Mouse (Mus musculus) neutrophil, adult 5-6 weeks (primary cell): ENCODE data around the gene Foxo6. TPM values are rescaled to one million over a fixed set of nuclear protein-coding genes. Genes with fewer than 3 reads are reported as not detected.

Source experiments
- ATAC-seq: fragments of 151-379, 151-347 bp; 2 replicates; pipeline ENCODE4 v1.8.0; 2017; ENCODE audit warnings: mild to moderate bottlenecking, moderate TSS enrichment; ENCODE audit not compliant: insufficient number of reproducible peaks, poor library complexity, low FRiP score, severe bottlenecking; ENCODE audit errors: extremely low read depth
- total RNA-seq: library from RNA; stranded (forward); fragments of 200-1000 nt; gene quantifications from 2 replicates; pipeline ENCODE4 v1.2.3, GENCODE M21; 2017

Gene Foxo6
- not detected in 2 replicates for total RNA-seq

GRCm38 (mm10) chr4:120287290-120288111, at the start of gene Foxo6:
Gene Foxo6 (minus strand): TSS chr4:120287349.
- peak; percentile 65 for ATAC-seq

GRCm38 (mm10) chr4:120334316-120334715, 47.2 kb upstream of the Foxo6 start:
- ATAC-seq, result no peak

- ATAC-seq, result no peak
These were observed 45.8 kb upstream of the Foxo6 start for GRCm38 (mm10) chr4:120332934-120333421.

DNA sequence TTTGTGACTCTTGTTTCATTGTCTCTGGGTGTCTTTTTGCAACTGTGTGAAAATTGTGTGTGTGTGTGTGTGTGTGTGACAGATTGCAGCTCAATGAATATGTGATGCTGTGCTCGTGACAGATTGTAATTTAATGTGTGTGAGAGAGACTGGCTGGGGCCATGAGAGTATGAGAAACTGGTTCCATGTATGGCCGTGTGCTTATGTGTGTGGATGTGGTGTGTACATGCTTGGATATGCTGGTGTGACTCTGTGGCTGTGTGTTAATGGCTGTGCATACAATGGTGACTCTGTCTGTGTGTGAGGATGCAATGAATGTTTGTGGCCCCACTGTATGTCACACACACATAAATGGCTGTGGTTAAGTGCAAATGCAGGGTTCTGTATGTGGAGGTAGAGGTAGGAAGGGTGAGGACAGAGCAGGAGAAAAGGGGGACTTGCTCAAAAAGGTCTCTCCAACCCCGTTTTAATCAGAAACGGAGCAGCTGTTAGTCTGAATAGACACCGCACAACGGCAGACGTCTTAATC, 45.3 kb upstream of the Foxo6 start:
- ATAC-seq, result no peak

DNA sequence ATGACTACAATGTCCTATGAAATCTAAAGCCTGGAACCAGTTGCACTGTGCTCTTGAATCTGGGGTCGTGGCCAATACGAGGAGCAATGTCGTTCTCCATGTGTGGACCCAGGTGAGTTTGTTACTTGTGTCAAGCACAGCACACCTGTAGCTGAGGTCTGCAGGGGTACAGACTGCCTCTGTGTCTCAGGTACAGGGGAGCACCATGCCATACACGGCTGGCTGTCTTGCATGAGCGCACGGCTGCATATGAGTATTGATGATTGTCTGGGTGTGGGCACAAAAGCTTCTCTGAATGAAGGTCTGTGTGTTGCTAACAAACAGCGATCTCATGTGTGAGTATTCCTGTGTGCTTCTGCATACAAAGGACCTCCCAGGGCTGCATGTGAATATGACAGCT, 44.8 kb upstream of the Foxo6 start:
- no peak for ATAC-seq

DNA sequence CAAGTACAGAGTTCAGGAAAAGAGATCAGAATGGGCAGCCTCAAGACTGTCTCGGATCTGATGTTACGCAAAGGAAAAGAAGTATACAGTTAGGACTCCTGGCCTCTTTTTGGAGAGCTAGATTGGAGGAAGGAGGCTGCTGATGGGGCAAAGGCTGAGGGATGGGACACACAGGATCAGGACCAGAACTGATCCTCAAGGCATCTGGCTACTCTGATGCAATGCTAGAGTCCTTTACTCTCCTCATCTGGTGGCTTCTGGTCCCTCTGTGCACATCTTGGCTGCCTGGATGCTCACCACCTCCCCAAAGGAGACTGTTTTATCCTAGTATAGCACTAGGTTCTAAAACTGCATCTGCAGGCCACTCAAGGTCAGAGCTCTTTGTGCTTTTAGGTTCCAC, 44.4 kb upstream of the Foxo6 start:
- ATAC-seq, result no peak

DNA sequence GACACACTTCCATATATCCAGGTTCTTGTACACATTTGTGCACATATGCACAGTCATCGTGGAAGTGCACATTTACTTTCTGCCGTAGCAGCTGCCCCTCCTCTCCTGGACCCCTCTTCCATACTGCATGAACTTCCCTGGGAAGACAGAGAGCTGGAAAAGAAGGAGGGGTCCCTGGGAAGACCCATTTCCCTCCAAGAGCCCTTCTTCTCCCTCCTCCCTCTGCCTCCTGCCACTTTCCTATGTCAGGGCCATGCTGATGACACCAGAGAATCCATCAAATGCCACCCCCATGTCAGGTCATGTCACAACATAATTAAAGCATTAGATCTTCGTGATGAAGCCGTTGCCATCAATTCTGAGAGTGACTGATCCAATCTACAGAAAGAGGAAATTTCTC, 38.6 kb upstream of the Foxo6 start:
- ATAC-seq, result no peak

DNA sequence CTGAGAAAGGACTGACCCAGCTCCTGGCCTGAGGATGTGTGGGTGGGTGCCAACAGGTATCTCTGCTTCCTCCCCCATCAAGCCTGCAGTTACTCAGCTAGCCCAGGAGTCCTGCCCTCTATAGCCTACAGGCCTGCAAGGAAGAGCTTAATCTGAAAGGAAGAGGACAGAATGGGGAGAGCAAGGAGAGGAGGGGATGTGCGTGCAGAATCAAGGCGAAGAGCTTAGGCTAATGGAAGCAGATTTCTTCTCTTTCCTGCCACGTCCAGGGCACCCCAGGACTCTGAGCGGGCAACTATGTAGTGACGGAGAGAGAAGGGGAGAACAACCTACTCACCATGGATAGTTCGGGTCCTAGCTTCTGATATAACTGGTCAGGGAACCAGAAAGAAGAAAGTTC, 37.9 kb upstream of the Foxo6 start:
- no peak for ATAC-seq

GRCm38 (mm10) chr4:120323858-120324257, 36.7 kb upstream of the Foxo6 start:
- ATAC-seq, result no peak

GRCm38 (mm10) chr4:120323198-120323597, 36.0 kb upstream of the Foxo6 start:
- ATAC-seq, result no peak

DNA sequence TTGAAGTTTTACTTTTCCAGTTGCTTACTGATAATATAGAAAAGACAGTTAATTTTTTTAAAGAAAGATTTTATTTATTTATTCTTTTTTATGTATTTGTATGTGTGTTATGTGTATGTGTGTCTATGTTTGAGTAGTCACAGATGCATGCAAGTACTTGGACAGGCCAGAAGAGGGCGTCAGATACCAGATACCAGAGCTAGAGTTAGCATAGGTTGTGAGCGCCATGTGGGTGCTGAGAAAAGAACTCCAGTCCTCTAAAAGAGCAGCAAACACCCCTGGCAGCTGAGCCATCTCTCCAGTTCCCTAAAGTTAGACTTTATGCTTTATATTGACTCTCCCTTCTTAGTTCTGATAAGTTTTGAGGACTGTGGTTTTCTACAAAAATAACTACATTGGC, 30.4 kb upstream of the Foxo6 start:
- ATAC-seq, result no peak

DNA sequence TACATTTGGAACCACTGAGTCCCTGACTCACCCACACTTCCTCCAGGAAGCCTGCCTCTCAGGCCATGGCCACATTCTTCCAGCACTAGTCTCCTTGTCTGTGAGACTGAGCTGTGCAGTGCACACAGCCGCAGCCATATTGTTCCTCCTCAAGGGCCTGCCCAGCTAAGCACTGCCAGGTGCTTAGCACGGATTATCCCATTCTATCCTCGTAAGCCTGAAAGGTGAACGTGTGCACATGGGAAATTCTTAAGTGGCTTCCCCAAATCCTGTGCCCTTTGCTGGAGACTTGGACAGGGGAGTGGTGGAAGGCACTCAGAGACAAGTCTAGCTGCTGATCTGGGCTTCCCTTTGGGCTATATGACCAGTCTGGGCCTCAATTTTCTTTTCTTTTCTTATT, 29.6 kb upstream of the Foxo6 start:
- ATAC-seq, result no peak

- ATAC-seq, result no peak
These were observed 27.4 kb upstream of the Foxo6 start for GRCm38 (mm10) chr4:120314571-120314970.

DNA sequence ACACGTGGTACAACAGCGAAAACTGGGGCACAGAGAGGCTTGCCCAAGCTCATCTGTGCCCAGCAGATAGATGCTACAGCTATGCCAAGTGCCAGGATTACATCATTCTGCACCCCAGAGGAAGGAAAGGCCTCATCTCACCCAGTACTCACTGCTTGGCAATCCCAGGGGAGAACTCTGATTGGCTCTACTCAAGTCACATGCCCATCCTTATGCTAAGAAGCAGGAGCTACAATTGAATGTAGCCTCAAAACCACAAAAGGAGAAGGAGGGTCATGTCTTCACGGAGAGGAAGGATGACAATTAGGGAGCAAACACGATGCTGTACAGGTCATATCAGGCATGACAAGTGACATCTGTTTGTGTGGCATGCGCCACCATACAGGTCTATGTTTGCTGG, 26.2 kb upstream of the Foxo6 start:
- no peak for ATAC-seq

DNA sequence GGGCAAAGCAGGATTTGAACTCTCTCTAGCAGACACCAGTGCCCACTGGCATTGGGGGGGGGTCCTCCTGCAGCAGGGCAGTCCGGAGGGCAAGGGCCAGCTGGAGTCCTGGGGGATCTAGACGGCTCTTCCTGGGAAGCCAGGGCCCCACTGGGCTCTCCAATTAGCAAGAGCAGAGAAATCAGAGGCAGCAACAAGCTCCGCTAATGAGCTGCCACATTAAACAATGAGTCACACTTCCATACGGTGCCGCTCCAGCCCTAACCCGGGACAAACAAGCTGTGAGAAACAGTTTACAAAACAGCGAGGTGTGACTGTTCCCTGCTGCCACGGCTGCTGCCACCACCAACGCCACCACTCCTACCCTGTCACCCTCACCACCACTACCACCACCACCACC, 17.4 kb upstream of the Foxo6 start:
- no peak for ATAC-seq

DNA sequence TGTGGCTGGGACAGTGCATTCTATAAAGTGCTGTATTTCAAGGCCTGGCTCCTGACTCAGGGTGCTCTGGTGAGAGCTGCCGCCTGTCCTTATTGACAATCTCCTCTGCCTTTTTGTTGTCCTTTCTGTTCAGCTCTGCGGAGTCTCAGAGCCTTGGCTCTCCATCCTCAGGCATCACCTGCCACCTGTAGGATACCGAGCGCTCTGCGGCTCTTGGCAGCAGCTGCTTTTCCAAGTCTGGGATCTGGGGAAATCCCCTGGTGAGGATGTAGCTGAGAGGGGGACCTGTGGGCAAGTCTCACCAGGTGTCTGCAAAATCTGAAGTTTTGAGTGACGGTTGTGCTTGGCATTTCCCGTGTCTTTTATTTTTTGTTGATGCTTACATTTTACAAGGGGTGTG, 12.1 kb upstream of the Foxo6 start:
- ATAC-seq, result no peak

GRCm38 (mm10) chr4:120291106-120291822, 4.1 kb upstream of the Foxo6 start:
- no peak for ATAC-seq

- no peak for ATAC-seq
These were observed 3.3 kb upstream of the Foxo6 start for GRCm38 (mm10) chr4:120290486-120290885.

- ATAC-seq, result no peak
These were observed 2.2 kb upstream of the Foxo6 start for GRCm38 (mm10) chr4:120289181-120289965.
